Mouse (Mus musculus) T-helper 17 cell (primary cell): ENCODE measurements at regions not wholly inside any gene's neighbourhood (a gene's known extent, or its start where the extent isn't known, plus 50 kb on each side); places are given as distances from the start of the nearest gene placed in this dataset.

Experiments
- in situ Hi-C, 2 experiments: fragments of 300-600 bp; cut with MboI, MseI; formaldehyde crosslinking; loops; 1 replicate in 1 of 2; 2 replicates in 1 of 2; pipeline ENCODE4 v1.15.1; 2025; ENCODE audit warnings: high pct_unique_total_duplicates in 2 of 2

DNA sequence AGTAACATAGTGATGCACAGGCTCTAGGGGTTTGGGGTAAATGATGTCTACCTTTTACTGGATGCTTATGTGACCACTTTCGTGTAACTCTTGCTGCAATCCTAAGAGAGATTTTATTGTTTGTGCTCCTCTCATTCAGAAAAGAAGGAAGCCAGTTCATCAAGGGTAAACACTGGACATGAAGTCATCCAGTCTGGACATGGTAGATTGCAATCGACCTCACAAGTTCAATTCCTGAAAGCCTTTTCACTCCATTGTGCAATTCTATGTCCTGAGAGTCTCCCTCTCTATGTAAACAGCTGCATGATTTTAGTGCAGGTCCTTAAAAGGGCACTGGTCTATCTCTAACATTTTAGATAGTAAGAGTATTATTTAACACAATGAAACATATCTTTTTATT lies 73.5 kb upstream of the Gm16223 start:
- in situ Hi-C loops, result no loop called here

- in situ Hi-C loops, result no loop called here
These were observed 84.2 kb upstream of the Gm16223 start for GRCm38 (mm10) chr5:41983556-41983955.

DNA sequence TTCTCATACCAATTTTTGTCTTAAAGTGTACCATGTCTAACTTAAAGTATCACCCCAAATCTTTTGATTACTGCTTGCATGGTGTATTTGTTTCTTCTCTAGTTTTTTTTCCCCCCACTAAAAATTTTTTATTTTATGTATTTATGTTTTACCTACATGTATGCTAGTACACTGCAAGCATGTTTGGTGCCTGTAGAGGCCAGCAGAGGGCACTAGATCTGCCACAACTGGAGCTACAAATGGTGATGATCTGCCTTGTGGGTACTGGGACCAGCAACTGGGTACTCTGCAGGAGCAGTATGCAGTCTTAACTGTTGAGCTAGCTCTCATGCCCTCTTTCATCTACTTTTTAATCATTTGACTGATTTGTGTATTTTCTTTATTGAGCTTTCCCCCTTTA lies 92.2 kb upstream of the Gm16223 start:
- in situ Hi-C loops, result no loop called here

- in situ Hi-C loops, result no loop called here
These were observed 96.6 kb upstream of the Gm16223 start for GRCm38 (mm10) chr5:41971201-41971600.

- in situ Hi-C loops, result no loop called here
These were observed 100.8 kb upstream of the Gm16223 start for GRCm38 (mm10) chr5:41966958-41967357.

DNA sequence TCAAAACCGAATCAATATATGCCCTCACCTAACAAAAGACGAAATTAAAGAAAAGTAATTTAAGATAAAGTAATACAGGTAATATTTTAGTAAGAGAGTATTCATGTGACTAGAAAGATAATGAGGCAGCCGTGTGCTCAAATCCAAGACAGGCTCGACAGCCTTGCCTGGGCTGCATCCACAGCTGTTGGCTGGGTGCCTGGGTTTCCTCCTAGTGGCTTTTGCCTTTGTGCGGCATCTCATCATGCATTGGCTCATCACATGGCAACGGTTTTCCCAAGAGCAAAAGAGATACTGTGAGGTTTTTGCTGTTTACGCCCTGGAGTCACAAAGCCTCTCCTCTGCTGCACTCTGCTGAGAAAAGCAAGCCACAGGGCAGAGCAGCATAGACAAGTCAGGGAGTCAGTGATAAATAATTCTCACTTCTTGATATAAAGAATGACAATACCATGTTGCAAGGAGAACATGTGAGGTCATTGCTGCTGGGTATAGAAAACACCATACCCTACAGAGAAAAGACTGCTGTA lies 103.1 kb upstream of the Bod1l start:
- in situ Hi-C loops, result no loop called here

DNA sequence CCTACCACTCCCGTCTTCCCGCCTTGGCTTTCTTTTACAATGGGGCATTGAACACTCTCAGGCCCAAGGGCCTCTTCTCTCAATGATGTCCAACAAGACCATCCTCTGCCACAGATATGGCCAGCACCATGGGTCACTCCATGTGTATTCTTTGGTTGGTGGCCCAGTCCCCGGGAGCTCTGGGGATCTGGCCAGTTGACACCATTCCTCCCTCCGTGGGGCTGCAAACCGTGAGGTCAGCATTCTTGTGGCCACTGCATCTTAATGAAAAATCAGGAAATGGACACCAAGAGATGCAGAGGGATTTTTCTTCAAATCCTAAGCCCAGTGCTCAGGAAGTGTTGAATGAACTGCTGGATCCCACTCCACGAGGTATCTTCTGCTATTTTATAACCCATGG lies 99.3 kb upstream of the Bod1l start:
- in situ Hi-C loops, result no loop called here

DNA sequence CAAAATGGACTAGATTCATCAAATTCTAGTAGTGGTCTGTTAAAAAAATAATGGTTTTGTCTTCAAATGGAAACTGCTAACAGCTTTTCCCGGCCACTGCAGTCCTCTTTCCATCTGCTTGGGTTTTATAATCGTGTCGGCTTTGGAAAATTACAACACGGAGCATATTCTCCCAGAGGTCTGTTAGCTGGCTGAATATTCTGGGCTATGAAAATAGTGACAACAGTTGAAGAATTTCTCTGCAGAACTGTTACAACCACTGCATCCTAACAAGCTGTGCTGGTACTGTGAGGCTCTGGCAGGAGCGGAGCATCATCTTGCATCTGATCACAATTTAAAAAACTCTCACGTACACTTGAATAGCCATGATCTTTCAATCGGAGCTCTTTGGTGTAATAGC lies 98.0 kb upstream of the Bod1l start:
- in situ Hi-C loops, result no loop called here

DNA sequence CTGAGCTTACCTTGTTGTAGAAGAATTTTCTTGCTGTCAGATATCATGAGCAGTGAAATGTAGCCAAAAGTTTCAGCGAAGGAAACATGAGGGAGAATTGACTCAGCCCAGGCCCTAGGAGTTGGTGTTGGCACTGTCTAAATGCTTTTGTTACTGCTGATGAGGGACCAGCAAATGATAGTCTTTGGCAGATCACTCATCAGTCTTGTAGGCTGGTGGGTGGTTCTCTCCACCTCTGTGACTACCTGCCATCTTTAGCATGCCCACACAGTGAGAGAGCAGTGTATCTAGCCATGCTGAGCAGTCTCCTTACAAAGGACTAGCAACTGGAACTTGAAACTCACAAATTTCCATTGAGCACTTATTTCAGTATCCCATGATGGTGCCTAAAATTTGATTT lies 97.1 kb upstream of the Bod1l start:
- in situ Hi-C loops, result no loop called here

DNA sequence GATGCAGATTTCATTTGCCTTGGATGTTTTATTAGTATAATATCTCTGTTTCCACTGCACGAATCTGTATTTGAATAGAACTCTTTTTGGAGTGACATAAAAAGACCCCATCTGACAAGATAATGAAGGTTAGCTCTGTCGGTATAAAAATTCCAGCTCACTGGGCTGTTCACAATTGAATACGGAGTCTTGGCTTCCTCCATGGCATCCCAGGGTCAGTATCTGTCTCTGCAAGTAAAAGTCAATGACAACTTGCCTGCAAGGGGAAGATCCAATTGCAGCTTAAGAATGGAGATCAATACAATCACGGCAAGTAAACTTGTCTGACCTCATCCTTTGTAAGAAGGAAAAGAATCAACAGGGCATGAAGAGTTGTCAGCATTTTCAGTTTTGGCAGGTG lies 95.6 kb upstream of the Bod1l start:
- in situ Hi-C loops, result no loop called here

- in situ Hi-C loops, result no loop called here
These were observed 65.9 kb upstream of the Bod1l start for GRCm38 (mm10) chr5:41910053-41910452.

- in situ Hi-C loops, result no loop called here
These were observed 63.6 kb upstream of the Bod1l start for GRCm38 (mm10) chr5:41907749-41908148.

DNA sequence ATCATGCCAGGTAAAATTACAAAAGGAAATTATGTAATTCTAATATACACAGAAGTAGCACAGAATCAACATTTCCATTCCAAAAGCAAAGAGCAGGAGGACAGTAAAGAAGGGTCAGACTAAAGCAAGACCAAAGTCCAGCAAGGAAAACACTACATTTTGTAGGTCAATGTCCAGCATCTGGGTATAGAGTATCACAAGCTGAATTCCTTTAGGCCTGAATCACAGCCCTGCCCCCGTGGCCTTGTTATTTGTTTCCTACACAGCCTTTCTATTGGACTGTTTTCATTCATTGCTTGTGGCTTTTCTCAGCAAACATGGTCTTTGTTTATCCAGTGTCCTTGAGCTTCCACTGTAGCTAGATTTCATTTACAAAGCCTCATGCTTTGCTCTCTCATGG lies 60.4 kb upstream of the Bod1l start:
- in situ Hi-C loops, result no loop called here

DNA sequence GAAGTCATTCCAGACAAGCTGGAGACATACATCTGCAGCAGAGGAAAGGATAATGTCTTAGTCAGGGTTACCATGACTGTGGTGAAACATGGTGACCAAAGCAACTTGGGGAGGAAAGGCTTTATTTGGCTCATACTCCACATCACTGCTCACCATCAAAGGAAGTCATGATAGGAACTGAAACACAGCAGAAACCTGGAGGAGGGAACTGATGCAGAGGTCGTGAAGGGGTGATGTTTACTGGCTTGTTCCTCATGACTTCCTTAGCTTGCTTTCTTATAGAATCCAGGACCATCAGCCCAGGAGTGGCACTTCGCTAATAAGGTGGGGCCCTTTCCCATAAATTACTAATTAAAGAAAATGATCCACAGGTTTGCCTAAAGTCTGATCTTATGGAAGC lies 55.1 kb upstream of the Bod1l start:
- in situ Hi-C loops, result loop anchor here in 1 of 2 experiments (10.0 to 25.0 kb wide), 2 partner anchors 1076 to 1713 kb away; no protein-coding TSS in a partner anchor

DNA sequence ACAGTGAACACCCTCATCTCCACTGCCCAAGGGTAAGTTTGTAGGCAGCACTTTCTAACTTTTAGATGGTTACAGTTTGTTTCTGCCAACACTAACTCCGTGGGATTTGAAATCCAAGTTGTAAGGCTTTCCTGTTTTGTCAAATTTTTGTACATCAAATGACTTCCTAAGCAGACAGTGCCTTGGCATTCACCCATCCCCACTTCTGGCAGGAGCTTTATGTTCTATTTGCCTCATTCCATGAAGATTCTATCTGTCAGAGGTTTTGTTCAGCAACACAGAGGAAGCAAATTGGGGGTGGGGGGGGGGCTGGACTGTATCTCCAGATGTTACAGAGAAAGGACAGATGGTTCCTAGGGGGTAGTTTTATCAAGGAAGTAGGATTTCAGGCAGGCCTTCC lies 54.6 kb upstream of the Bod1l start:
- in situ Hi-C loops, result loop anchor here in 1 of 2 experiments (10.0 to 25.0 kb wide), 2 partner anchors 1076 to 1714 kb away; no protein-coding TSS in a partner anchor
